Mouse (Mus musculus): ENCODE measurements at regions not wholly inside any gene's neighbourhood (a gene's known extent, or its start where the extent isn't known, plus 50 kb on each side); places are given as distances from the start of the nearest gene placed in this dataset.

- no peaks in the 10 kb centered on the region for H3K79me2 ChIP-seq (ENCODE audit: control insufficient read depth, insufficient read depth)
- H3ac ChIP-seq (ENCODE audit: control insufficient read depth, insufficient read length), result no peak overlapping the region
- no peaks in the 10 kb centered on the region for H3K36me3 ChIP-seq (ENCODE audit: control insufficient read depth, insufficient read depth)
- TF ChIP-seq TCF3 (IDR thresholded peaks at IDR 0.05; ENCODE audit: insufficient read length, low read depth) (no peak), E2F4 (IDR thresholded peaks at IDR 0.05; ENCODE audit: insufficient read depth) (no peak), USF1 (IDR thresholded peaks at IDR 0.05; ENCODE audit: low read depth) (no peak), CEBPB (IDR thresholded peaks at IDR 0.05; ENCODE audit: insufficient read depth, poor library complexity, severe bottlenecking) (no peak), POLR2AphosphoS2 (IDR thresholded peaks at IDR 0.05; ENCODE audit: insufficient read length, low read depth) (no peak), SRF (IDR thresholded peaks at IDR 0.05; ENCODE audit: control insufficient read depth, insufficient read length, low read depth) (no peak), TCF12 (IDR thresholded peaks at IDR 0.05; ENCODE audit: insufficient read depth, poor library complexity, severe bottlenecking) (no peak), MYOD1 (IDR thresholded peaks at IDR 0.05; ENCODE audit: control insufficient read depth in 1 of 3, insufficient read length in 2 of 3, low read depth in 2 of 3) (no peak), REST (IDR thresholded peaks at IDR 0.05; ENCODE audit: insufficient read depth, insufficient read length) (no peak), POLR2A (IDR thresholded peaks at IDR 0.05; ENCODE audit: insufficient read length, low read depth) (no peak), MYOG (IDR thresholded peaks at IDR 0.05; ENCODE audit: control insufficient read depth in 1 of 3, insufficient read depth in 1 of 3, insufficient read length in 2 of 3, low read depth in 2 of 3) (no peak), MAX (IDR thresholded peaks at IDR 0.05; ENCODE audit: low read depth) (no peak)
- H3K4me2 ChIP-seq (ENCODE audit: low read depth), result no peak overlapping the region
- no peaks in the 10 kb centered on the region for H3K27me3 ChIP-seq (ENCODE audit: control insufficient read depth, insufficient read depth, insufficient read length)
- no peak overlapping the region for H3K4me3 ChIP-seq
Observed at GRCm38 (mm10) chr3:83583071-83583672, 182.9 kb upstream of the Sfrp2 start.

GRCm38 (mm10) chr3:83586086-83586485, 180.0 kb upstream of the Sfrp2 start:
- no peaks in the 10 kb centered on the region for H3K27me3 ChIP-seq (ENCODE audit: control insufficient read depth, insufficient read depth, insufficient read length)

DNA sequence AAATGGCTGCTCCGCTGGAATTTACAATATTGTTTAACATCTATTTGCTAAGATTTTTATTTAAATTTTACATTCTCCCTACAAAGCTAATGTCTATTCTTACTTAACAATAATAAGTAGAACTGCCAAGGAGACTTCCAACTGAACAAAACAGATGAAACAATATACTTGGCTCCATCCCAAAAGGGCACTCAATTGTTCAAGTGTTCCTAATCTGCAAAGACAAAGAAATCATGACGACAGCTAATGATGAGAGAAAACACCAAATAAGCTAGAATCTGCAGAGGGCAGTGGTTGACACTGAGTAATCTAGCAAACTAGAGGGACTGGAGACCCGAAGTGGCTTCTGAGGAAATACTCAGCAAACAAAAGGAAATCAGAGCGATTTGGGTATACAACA, 179.6 kb upstream of the Sfrp2 start:
- no peak for TF ChIP-seq SRF (IDR thresholded peaks at IDR 0.05; ENCODE audit: control insufficient read depth, insufficient read length, low read depth)
- TF ChIP-seq USF1 (IDR thresholded peaks at IDR 0.05; ENCODE audit: low read depth), result no peak
- no peak for TF ChIP-seq CEBPB (IDR thresholded peaks at IDR 0.05; ENCODE audit: insufficient read depth, poor library complexity, severe bottlenecking)
- TF ChIP-seq TCF3 (IDR thresholded peaks at IDR 0.05; ENCODE audit: insufficient read length, low read depth), result no peak
- no peak for TF ChIP-seq POLR2AphosphoS2 (IDR thresholded peaks at IDR 0.05; ENCODE audit: insufficient read length, low read depth)
- no peak for TF ChIP-seq POLR2A (IDR thresholded peaks at IDR 0.05; ENCODE audit: insufficient read length, low read depth)
- TF ChIP-seq MYOG (IDR thresholded peaks at IDR 0.05; ENCODE audit: control insufficient read depth in 1 of 3, insufficient read depth in 1 of 3, insufficient read length in 2 of 3, low read depth in 2 of 3), result no peak
- no peak for TF ChIP-seq REST (IDR thresholded peaks at IDR 0.05; ENCODE audit: insufficient read depth, insufficient read length)
- TF ChIP-seq MAX (IDR thresholded peaks at IDR 0.05; ENCODE audit: low read depth), result no peak
- no peak for TF ChIP-seq E2F4 (IDR thresholded peaks at IDR 0.05; ENCODE audit: insufficient read depth)
- TF ChIP-seq MYOD1 (IDR thresholded peaks at IDR 0.05; ENCODE audit: control insufficient read depth in 1 of 3, insufficient read length in 2 of 3, low read depth in 2 of 3), result no peak
- TF ChIP-seq TCF12 (IDR thresholded peaks at IDR 0.05; ENCODE audit: insufficient read depth, poor library complexity, severe bottlenecking), result no peak
- Histone ChIP-seq H3K27me3 (ENCODE audit: control insufficient read depth, insufficient read depth, insufficient read length) (no peaks in the 10 kb centered on the region), H3ac (ENCODE audit: control insufficient read depth, insufficient read length) (no peak overlapping the region), H3K36me3 (ENCODE audit: control insufficient read depth, insufficient read depth) (no peaks in the 10 kb centered on the region), H3K79me2 (ENCODE audit: control insufficient read depth, insufficient read depth) (no peaks in the 10 kb centered on the region), H3K4me3 (no peak overlapping the region), H3K4me2 (ENCODE audit: low read depth) (no peak overlapping the region)

More at GRCm38 (mm10) chr3:83586086-83586485, 180.0 kb upstream of the Sfrp2 start:
- TF ChIP-seq TCF12 (IDR thresholded peaks at IDR 0.05; ENCODE audit: insufficient read depth, poor library complexity, severe bottlenecking) (no peak), USF1 (IDR thresholded peaks at IDR 0.05; ENCODE audit: low read depth) (no peak), POLR2A (IDR thresholded peaks at IDR 0.05; ENCODE audit: insufficient read length, low read depth) (no peak), SRF (IDR thresholded peaks at IDR 0.05; ENCODE audit: control insufficient read depth, insufficient read length, low read depth) (no peak), POLR2AphosphoS2 (IDR thresholded peaks at IDR 0.05; ENCODE audit: insufficient read length, low read depth) (no peak), CEBPB (IDR thresholded peaks at IDR 0.05; ENCODE audit: insufficient read depth, poor library complexity, severe bottlenecking) (no peak), REST (IDR thresholded peaks at IDR 0.05; ENCODE audit: insufficient read depth, insufficient read length) (no peak), MAX (IDR thresholded peaks at IDR 0.05; ENCODE audit: low read depth) (no peak), E2F4 (IDR thresholded peaks at IDR 0.05; ENCODE audit: insufficient read depth) (no peak), MYOG (IDR thresholded peaks at IDR 0.05; ENCODE audit: control insufficient read depth in 1 of 3, insufficient read depth in 1 of 3, insufficient read length in 2 of 3, low read depth in 2 of 3) (no peak)
- Histone ChIP-seq H3K4me3 (no peak overlapping the region), H3K79me2 (ENCODE audit: control insufficient read depth, insufficient read depth) (no peaks in the 10 kb centered on the region), H3K36me3 (ENCODE audit: control insufficient read depth, insufficient read depth) (no peaks in the 10 kb centered on the region), H3K4me2 (ENCODE audit: low read depth) (no peak overlapping the region), H3ac (ENCODE audit: control insufficient read depth, insufficient read length) (no peak overlapping the region)

DNA sequence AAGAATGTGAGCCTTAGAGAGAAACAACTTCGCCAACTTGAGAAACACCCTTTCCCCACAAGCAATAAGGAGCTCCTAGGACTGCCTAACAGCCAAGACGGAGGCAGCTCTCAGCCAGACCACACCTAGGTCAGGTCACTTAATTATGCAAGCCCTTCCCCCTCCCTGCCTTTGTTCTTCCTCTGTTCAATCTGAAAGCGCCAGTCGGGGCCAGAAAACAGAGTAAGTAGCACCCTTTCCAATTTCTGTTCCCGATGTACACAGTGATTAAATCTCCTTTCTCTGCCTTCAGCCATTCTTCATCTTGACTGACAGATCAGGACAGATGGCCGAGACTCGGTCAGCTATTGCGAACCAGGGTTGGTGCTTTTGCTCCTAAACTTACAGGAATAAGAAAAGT, 177.0 kb upstream of the Sfrp2 start:
- Histone ChIP-seq H3ac (ENCODE audit: control insufficient read depth, insufficient read length) (no peak overlapping the region), H3K27me3 (ENCODE audit: control insufficient read depth, insufficient read depth, insufficient read length) (no peaks in the 10 kb centered on the region), H3K36me3 (ENCODE audit: control insufficient read depth, insufficient read depth) (no peaks in the 10 kb centered on the region), H3K79me2 (ENCODE audit: control insufficient read depth, insufficient read depth) (no peaks in the 10 kb centered on the region), H3K4me2 (ENCODE audit: low read depth) (no peak overlapping the region), H3K4me3 (no peak overlapping the region)
- TF ChIP-seq MYOG (IDR thresholded peaks at IDR 0.05; ENCODE audit: control insufficient read depth in 1 of 3, insufficient read depth in 1 of 3, insufficient read length in 2 of 3, low read depth in 2 of 3) (no peak), USF1 (IDR thresholded peaks at IDR 0.05; ENCODE audit: low read depth) (no peak), CEBPB (IDR thresholded peaks at IDR 0.05; ENCODE audit: insufficient read depth, poor library complexity, severe bottlenecking) (no peak), POLR2AphosphoS2 (IDR thresholded peaks at IDR 0.05; ENCODE audit: insufficient read length, low read depth) (no peak)

GRCm38 (mm10) chr3:83591206-83591605, 174.9 kb upstream of the Sfrp2 start:
- no peak for TF ChIP-seq MYOD1 (IDR thresholded peaks at IDR 0.05; ENCODE audit: control insufficient read depth in 1 of 3, insufficient read length in 2 of 3, low read depth in 2 of 3)
- no peak for TF ChIP-seq MYOG (IDR thresholded peaks at IDR 0.05; ENCODE audit: control insufficient read depth in 1 of 3, insufficient read depth in 1 of 3, insufficient read length in 2 of 3, low read depth in 2 of 3)
- TF ChIP-seq USF1 (IDR thresholded peaks at IDR 0.05; ENCODE audit: low read depth), result no peak
- no peak for TF ChIP-seq TCF3 (IDR thresholded peaks at IDR 0.05; ENCODE audit: insufficient read length, low read depth)
- no peak for TF ChIP-seq TCF12 (IDR thresholded peaks at IDR 0.05; ENCODE audit: insufficient read depth, poor library complexity, severe bottlenecking)
- TF ChIP-seq POLR2AphosphoS2 (IDR thresholded peaks at IDR 0.05; ENCODE audit: insufficient read length, low read depth), result no peak
- no peak for TF ChIP-seq SRF (IDR thresholded peaks at IDR 0.05; ENCODE audit: control insufficient read depth, insufficient read length, low read depth)
- H3ac ChIP-seq (ENCODE audit: control insufficient read depth, insufficient read length), result no peak overlapping the region
- H3K4me3 ChIP-seq, result no peak overlapping the region
- no peak overlapping the region for H3K4me2 ChIP-seq (ENCODE audit: low read depth)
- no peaks in the 10 kb centered on the region for H3K27me3 ChIP-seq (ENCODE audit: control insufficient read depth, insufficient read depth, insufficient read length)
- no peaks in the 10 kb centered on the region for H3K79me2 ChIP-seq (ENCODE audit: control insufficient read depth, insufficient read depth)
- H3K36me3 ChIP-seq (ENCODE audit: control insufficient read depth, insufficient read depth), result no peaks in the 10 kb centered on the region

Measured in myocyte (in vitro differentiated cells).